Mouse (Mus musculus): ENCODE results near the gene Ttyh3.

- no peak for TF ChIP-seq CTCF (IDR thresholded peaks at IDR 0.05; ENCODE audit: low read depth)
- no peak for TF ChIP-seq EP300 (optimal IDR thresholded peaks at IDR 0.05)
Measured at GRCm38 (mm10) chr5:140579771-140580170, 69.1 kb downstream of the Ttyh3 start.

Data from stomach, postnatal 0 days (tissue).